Mouse (Mus musculus): ENCODE results near the gene Nr3c2. TPM values are rescaled to one million over a fixed set of nuclear protein-coding genes. Genes with fewer than 3 reads are reported as not detected.

The Nr3c2 gene
- 3.0 and 9.7 TPM in 2 replicates for polyA plus RNA-seq (2015; fragmentation: Nextera tagmentation; extraction: Ambion mirVana)

DNA sequence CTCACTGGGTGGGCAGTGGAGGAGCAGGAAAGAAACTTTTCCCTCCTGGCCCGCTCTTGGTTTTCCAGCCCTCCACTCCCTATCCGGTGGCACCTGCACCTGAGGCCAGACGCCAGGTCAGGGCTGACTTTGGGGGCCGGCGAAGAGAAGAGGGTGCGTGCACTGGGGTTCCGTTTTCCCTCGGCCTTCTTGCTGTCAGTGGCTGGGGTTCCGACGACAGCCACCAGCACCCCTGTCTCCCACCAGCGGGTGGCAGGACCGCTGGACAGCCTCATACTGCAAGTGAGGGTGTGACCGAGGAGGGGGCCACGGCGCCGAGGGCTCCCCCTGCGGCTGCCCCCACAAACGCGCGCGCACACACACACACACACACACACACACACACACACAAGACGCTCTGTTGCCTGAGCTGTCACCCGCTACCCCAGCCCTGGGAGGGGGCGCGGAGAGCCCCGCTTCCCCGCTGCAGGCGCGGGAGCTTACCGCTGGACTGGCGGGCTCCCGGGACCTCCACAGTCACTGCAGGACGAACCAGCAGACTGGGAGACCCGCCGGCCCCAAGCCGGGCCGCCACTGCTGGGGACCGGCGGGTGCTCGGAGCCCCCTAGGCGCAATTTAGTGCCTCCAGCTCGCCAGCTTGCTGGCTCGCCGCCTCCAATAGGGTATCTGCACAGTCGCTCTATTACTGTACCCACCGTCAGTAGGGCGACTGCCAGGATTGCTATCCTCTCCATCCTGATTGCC, at the start of gene Nr3c2:
Nr3c2 (plus strand) TSS at position 32 of the 744 bp plus-strand sequence.
- under 1% methylated on average over 37 of the region's 47 CpGs for WGBS
- peaks cover 21% of the 10 kb centered on the region for H3K4me1 ChIP-seq
- peaks cover 65% of the 10 kb centered on the region for H3K27me3 ChIP-seq
- no peak for ATAC-seq (ENCODE audit: insufficient number of reproducible peaks, insufficient read depth, low FRiP score, low TSS enrichment, low read depth)
- H3K9ac ChIP-seq, result peak within 1 kb of the TSS; percentile 65
- H3K4me2 ChIP-seq, result peak within 1 kb of the TSS; percentile 98
- no peaks in the 10 kb centered on the region for H3K9me3 ChIP-seq
- H3K36me3 ChIP-seq, result no peaks in the 10 kb centered on the region
- H3K27ac ChIP-seq, result no peak within 1 kb of the TSS
- peak within 1 kb of the TSS; percentile 63 for H3K4me3 ChIP-seq

DNA sequence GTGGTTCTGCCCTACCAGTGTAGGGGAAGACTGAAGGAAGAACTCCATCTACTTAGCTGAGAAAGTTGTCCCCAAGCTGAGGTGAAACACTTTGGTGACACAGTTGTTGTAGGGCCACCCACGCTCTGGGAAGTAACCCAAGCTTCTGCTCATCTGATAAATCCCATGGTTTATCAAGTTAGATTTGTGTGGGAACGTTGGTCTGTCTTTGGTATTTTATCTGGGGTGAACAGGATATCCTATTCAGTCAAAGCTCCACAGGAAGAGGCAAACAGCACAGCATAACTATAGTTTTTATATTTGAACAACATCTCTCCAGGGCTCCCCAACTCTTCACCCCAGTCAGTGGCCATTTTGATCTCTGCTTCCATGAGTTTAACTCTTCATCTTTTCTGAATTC, 40.7 kb upstream of the Nr3c2 start:
- H3K9me3 ChIP-seq, result no peaks in the 10 kb centered on the region
- H3K4me2 ChIP-seq, result no peak overlapping the region
- H3K27me3 ChIP-seq, result no peaks in the 10 kb centered on the region
- WGBS, result 66% methylated on average over 2 of the region's 2 CpGs
- no peak overlapping the region for H3K4me3 ChIP-seq
- no peaks in the 10 kb centered on the region for H3K36me3 ChIP-seq
- H3K27ac ChIP-seq, result no peak overlapping the region
- no peaks in the 10 kb centered on the region for H3K4me1 ChIP-seq
- no peak for ATAC-seq (ENCODE audit: insufficient number of reproducible peaks, insufficient read depth, low FRiP score, low TSS enrichment, low read depth)
- H3K9ac ChIP-seq, result no peak overlapping the region

DNA sequence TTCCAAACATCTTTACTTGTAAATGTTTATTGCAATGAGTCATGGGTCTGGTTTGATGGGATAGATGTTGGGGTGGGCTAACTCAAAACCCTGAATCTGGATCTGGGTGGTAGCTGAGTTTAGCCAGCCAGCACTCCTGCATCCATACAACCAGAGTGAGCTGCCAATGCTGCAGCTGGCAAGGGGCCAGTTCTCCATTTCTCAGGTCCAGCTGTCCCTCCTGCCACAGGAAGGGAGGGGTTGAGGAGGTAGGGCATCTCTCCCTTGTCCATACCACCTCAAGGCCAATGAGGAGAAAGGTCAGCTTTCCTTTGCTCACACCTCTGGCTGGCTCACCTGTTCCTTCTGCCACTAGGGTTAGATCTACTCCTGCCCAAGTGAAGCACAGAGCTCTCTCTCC, 39.5 kb upstream of the Nr3c2 start:
- Histone ChIP-seq H3K9ac (no peak overlapping the region), H3K27me3 (no peaks in the 10 kb centered on the region), H3K4me1 (no peaks in the 10 kb centered on the region), H3K9me3 (no peaks in the 10 kb centered on the region), H3K27ac (no peak overlapping the region), H3K4me2 (no peak overlapping the region), H3K36me3 (no peaks in the 10 kb centered on the region), H3K4me3 (no peak overlapping the region)
- no peak for ATAC-seq (ENCODE audit: insufficient number of reproducible peaks, insufficient read depth, low FRiP score, low TSS enrichment, low read depth)

DNA sequence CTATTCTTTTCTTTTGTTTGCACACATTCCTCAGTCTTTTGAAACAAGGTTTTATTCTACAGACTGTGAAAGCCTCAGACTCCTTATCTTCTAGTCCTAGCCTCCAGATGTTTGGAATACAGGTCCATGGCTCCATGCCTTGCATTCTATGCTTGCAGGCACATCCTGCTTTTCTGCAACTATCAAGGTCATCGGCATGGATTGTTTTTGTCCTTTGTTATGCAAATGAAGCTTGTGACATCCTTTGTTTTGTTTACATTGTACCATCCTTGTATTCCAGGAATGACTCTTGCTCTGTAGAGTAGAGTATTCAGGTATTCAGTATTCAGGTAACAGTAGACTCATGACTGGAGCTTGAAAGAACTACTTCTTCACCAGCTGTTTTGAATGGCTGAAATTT, 36.2 kb upstream of the Nr3c2 start:
- ATAC-seq (ENCODE audit: insufficient number of reproducible peaks, insufficient read depth, low FRiP score, low TSS enrichment, low read depth), result no peak
- 93% methylated on average over 1 of the region's 1 CpGs for WGBS

DNA sequence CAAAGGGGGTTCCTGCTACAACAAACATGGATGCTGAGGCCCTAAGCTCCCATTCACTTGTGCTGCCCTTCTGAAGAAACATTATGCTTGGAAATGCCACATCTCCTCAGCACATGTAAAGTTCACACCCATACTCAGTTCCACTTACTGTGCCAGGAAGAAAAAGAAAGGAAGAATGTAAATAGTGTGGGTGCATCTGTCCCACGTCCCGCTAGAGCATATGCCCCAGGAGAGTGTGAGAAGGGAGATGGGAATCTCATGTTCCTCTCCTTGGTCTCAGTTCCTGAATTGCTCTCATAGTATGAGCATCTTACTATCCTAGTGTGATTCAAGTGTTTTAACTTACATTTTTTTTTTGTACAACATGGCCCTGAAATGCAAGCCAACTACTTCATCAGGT, 22.4 kb upstream of the Nr3c2 start:
- H3K27me3 ChIP-seq, result no peaks in the 10 kb centered on the region
- H3K4me1 ChIP-seq, result no peaks in the 10 kb centered on the region
- no peak overlapping the region for H3K4me2 ChIP-seq
- WGBS, result 100% methylated on average over 2 of the region's 2 CpGs
- H3K9ac ChIP-seq, result no peak overlapping the region
- no peak for ATAC-seq (ENCODE audit: insufficient number of reproducible peaks, insufficient read depth, low FRiP score, low TSS enrichment, low read depth)
- H3K9me3 ChIP-seq, result no peaks in the 10 kb centered on the region
- H3K36me3 ChIP-seq, result no peaks in the 10 kb centered on the region
- H3K27ac ChIP-seq, result no peak overlapping the region
- H3K4me3 ChIP-seq, result no peak overlapping the region

More for the DNA sequence above, 36.2 kb upstream of the Nr3c2 start:
- Histone ChIP-seq H3K27me3 (no peaks in the 10 kb centered on the region), H3K9me3 (no peaks in the 10 kb centered on the region), H3K9ac (no peak overlapping the region), H3K36me3 (no peaks in the 10 kb centered on the region), H3K27ac (no peak overlapping the region), H3K4me2 (no peak overlapping the region), H3K4me1 (no peaks in the 10 kb centered on the region), H3K4me3 (no peak overlapping the region)

DNA sequence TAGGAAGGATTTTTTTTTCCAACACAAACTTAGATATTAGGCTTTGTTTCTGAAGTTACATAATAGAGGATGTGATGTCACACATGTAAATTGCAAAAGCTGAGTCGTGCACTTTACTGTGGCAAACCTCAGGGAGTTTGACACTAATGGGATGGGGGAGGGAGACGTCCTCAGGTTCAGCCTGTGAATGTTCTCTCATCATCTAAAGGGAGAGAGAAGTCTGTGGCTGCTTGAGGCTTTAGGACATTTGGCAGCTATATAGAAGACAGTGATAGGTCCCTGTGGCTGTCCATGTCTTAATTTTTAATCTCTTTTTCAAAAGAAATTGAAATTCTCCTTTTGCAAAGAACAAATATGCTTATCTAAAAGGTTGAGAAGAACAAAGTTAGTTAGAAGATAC, 2.2 kb upstream of the Nr3c2 start:
- H3K27ac ChIP-seq, result no peak overlapping the region
- H3K27me3 ChIP-seq, result peaks cover 43% of the 10 kb centered on the region
- no peak for ATAC-seq (ENCODE audit: insufficient number of reproducible peaks, insufficient read depth, low FRiP score, low TSS enrichment, low read depth)
- H3K9me3 ChIP-seq, result peaks cover under 1% of the 10 kb centered on the region; the same call in 1 of the 2 replicates
- under 1% methylated on average over 2 of the region's 2 CpGs for WGBS
- no peak overlapping the region for H3K9ac ChIP-seq
- no peaks in the 10 kb centered on the region for H3K36me3 ChIP-seq
- no peak overlapping the region for H3K4me3 ChIP-seq
- H3K4me1 ChIP-seq, result peaks cover 21% of the 10 kb centered on the region
- no peak overlapping the region for H3K4me2 ChIP-seq

DNA sequence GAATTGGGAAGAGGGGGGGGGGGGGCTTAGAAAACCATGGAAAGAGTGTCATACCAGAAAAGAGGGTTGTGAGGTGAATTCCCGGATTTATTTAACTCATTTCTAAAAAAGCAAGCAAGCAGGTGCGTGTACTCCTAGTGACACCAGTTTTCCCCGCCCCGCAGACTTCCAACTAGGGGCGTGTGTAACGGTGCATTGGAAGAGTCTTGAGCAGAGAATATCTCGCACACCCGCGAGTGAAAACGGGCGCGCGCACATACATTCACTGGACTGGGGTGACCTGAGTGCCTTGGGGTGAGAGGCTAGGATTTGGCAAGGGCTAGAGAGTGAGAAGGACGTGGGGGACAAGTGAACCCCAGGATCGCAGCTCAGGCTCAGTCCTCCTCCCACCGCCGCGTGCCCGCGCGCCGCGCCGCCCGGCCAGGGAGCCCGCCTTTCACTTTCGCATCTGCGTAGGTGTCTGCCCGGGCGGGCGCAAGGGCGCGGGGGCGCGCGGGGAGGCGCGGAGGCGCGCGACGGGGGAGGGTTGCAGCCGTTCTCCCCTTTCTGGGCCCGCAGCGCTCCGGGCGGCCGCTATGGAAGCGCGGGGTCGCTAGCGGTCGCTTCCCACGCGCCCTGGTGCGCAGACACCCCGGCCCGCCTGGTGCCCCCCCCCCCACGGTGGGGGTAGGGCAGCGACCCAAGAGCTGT, 376 bp upstream of the Nr3c2 start:
- H3K9ac ChIP-seq, result peak overlapping the region; percentile 65
- H3K4me3 ChIP-seq, result peak overlapping the region; percentile 63
- H3K27me3 ChIP-seq, result peaks cover 60% of the 10 kb centered on the region
- H3K4me1 ChIP-seq, result peaks cover 21% of the 10 kb centered on the region
- whole genome bisulfite sequencing, result under 1% methylated on average over 53 of the region's 60 CpGs
- ATAC-seq (ENCODE audit: insufficient number of reproducible peaks, insufficient read depth, low FRiP score, low TSS enrichment, low read depth), result 0 out of 2 replicates have a peak, but pooled peaks have one; percentile 1
- peak overlapping the region; percentile 98 for H3K4me2 ChIP-seq
- H3K9me3 ChIP-seq, result no peaks in the 10 kb centered on the region
- no peaks in the 10 kb centered on the region for H3K36me3 ChIP-seq
- no peak overlapping the region for H3K27ac ChIP-seq

DNA sequence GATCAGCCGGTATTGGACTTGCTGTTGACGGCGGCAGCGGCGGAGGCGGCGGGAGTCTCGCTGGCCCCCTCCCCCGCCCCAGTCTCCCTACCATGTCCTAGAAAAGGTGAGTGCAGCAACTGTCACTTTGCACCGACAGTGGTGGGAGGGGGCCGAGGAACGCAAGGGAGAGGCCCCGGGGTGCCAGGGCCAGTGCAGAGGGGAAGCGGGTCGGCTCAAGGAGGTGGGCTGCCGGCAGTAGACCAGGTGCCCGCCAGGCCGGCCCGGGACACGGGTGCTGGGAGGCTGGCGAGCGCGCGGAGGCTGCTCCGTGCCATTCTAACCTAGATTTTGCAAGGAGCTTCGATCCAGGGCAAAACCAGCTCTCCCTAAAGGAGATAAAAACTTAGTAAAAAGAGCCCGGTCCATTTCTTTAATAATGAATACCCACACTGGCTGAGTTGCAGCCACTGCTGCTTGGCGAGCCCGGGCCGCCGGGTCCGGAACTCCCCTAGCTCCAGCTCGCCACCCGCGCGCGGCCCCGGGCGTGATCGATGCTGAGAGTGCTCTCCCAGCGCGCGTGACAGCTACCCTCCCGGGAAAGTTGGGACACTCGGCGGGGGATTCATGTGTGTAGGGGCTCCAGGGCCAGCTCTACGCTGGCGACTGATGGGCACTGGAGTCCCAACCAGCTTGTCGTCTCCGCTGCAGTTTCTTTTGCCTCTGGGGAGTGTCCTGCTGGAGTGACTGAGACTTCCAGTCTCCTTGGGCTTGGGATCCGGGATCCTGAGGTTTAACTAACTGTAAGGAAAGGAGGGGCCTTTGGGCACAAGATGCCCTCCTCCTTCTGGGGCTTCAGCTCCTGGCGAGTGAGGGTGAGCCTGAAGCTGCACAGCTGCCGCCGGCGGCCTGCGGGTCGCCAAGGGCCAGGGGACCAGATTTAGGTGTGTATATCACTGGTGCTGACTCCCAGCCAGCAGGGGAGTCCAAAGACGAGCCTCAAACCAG, 1.2 kb downstream of the Nr3c2 start:
- WGBS, result under 1% methylated on average over 58 of the region's 58 CpGs
- Histone ChIP-seq H3K36me3 (no peaks in the 10 kb centered on the region), H3K4me3 (peak overlapping the region; percentile 63), H3K27me3 (peaks cover 73% of the 10 kb centered on the region), H3K4me1 (peaks cover 21% of the 10 kb centered on the region), H3K9ac (peak overlapping the region; percentile 65), H3K27ac (no peak overlapping the region), H3K9me3 (no peaks in the 10 kb centered on the region), H3K4me2 (peak overlapping the region; percentile 98)
- no peak for ATAC-seq (ENCODE audit: insufficient number of reproducible peaks, insufficient read depth, low FRiP score, low TSS enrichment, low read depth)

DNA sequence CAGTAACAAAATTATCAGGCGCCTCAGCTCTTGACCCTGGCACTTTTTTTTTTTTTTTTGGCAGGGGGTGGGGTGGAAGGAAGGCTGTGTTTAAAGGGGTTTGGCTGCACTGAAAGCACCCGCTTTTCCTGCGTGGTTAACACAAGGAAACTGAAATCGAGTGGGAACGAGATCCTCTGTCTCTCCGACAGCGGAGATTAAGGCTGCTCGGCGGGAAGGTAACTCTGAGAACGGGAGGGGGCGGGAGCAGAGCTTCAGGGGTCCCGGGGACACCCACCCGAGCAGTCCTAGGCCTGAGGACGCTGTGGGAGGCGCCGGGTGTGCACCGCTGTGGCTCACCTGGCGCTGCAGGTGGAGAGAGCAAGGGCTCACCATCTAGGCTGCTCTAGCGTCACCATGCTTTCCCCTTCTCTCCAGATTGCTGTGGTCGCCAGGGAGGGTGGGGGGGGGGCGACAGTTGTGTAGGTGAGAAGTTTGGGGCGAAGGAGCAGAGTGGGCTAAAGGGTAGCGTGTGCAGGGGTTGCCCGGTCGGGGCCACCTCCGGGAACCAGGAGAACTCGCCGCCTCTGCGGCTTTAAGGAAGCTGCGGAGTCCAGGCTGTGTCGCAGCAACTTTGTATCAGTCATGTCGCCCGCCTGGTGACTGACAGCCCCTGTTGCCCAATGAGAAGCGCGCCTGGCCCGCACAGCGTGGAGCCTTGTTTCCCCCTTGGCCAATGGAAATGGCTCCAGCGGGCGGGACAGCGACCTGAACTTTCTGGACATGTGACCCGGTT, 2.4 kb downstream of the Nr3c2 start:
- Histone ChIP-seq H3K9ac (peak overlapping the region; percentile 71), H3K4me3 (peak overlapping the region; percentile 63), H3K27ac (no peak overlapping the region), H3K4me1 (peaks cover 21% of the 10 kb centered on the region), H3K27me3 (peaks cover 74% of the 10 kb centered on the region), H3K4me2 (peak overlapping the region; percentile 98), H3K9me3 (no peaks in the 10 kb centered on the region), H3K36me3 (no peaks in the 10 kb centered on the region)
- ATAC-seq (ENCODE audit: insufficient number of reproducible peaks, insufficient read depth, low FRiP score, low TSS enrichment, low read depth), result peak; percentile 96
- under 1% methylated on average over 41 of the region's 41 CpGs for WGBS

DNA sequence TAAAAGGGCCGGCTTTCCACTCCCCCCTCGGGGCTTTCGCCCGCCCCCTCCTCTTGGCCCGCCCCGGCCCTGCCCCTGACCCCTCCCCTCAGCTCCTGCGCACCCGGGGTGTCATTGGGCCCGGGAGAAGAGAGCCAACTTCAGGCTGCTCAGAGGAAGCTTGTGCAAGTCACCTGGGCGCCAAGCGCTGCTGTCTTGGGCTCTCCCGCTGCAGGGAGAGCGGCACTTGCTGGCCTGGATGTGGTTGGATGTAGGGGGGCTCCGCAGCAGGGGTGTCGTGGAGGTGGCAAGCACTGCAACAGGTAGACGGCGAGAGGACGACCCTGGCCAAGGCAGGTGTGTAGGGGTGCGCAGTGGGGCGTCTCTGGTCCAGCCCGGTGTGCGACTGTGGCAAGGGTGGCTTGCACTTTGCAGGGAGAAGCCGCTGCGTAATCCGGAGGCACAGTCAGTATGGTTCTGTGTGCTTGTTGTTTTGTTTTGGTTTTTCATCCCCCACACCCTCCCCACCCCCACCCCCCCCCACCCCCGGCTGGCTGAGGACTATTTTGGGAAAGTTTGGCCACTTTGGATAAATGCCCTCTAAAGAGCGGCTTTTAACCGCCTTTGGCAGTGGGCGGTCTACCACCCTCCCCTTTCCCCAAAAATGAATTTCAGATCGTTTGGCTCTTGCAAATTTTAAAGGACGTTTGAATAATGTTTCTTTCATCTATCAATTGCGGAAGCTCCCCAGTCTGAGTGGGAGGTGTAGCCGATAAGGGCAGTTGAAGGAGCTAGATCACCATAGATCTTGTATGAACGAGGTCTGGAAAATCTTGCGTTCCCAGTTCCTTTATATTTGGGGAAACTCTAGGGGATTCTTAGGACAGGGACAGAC, 3.2 kb downstream of the Nr3c2 start:
- under 1% methylated on average over 35 of the region's 35 CpGs for WGBS
- ATAC-seq (ENCODE audit: insufficient number of reproducible peaks, insufficient read depth, low FRiP score, low TSS enrichment, low read depth), result no peak; the same call in 1 of the 2 replicates
- H3K9ac ChIP-seq, result peak overlapping the region; percentile 71
- H3K9me3 ChIP-seq, result no peaks in the 10 kb centered on the region
- no peak overlapping the region for H3K27ac ChIP-seq
- peak overlapping the region; percentile 63 for H3K4me3 ChIP-seq
- no peaks in the 10 kb centered on the region for H3K36me3 ChIP-seq
- H3K4me1 ChIP-seq, result peaks cover 21% of the 10 kb centered on the region
- peak overlapping the region; percentile 98 for H3K4me2 ChIP-seq
- H3K27me3 ChIP-seq, result peaks cover 68% of the 10 kb centered on the region
